Mouse (Mus musculus) kidney, postnatal 36 days (tissue): Measurements from ENCODE around the gene Ak5.
"Not testable (repeated sequence)": the region's sequence is repeated elsewhere in the genome, so short reads cannot be mapped to it uniquely, and the experiment has no call there.

Source experiments
- DNase-seq, 2 experiments: peaks; one replicate each; pipeline ENCODE4 v3.0.0; 2021 to 2022; ENCODE audit warnings: mixed read lengths in 2 of 2

The Ak5 gene

DNA sequence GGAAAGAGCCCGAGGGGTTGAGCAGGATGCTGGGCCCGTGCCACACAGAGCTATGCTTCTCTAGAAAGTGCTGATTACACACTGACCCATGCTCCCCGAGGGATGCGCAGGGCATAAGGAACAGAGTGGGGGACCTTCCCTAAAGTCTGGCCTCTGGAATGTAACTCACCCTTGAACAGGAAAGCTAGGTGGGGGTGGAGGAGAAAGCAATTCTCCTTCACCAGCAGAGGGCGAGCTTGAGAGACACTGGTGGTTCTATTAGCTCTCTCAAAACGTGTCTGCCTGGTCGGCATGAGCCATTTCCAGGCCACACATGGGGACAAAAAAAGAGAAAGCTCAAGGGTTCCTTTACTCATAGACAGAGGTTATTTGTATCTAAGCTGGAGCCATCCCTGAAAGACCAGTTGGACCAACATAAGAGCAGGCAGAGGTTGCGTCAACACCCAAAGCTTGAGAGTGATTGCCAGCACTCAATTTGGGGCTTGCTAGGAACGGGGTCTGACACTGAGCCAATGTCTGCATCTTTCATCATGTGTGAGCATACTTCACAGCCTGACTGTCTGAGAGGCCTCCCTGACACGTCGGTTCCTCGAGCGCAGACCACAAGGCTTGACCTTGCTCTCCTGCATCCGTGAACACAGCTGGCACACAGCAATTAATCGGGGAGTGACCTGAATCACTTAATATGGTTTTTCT is 193.4 kb downstream of the Ak5 start:
- peak; percentile 62 to 82 for DNase-seq

DNA sequence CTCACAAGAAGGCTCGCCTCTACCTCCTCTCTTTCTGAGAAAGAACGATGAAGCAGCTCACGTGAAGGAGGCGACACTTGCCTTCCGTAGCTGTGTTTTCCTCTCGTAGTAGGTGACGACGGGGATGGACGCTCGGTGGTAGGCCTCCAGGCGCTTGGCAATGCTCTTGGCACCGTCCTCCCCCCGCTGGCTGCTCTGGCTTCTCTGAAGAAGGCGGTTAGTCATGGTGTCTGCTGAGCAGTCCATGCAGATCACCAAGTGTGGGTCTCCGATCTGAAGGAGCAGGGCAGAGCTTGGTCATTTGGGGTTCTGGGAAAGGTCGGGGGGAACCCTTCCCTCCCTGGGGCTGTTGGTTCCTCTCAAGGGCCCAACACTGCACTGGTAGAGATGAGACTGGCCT is 195.5 kb downstream of the Ak5 start:
- no peak for DNase-seq

DNA sequence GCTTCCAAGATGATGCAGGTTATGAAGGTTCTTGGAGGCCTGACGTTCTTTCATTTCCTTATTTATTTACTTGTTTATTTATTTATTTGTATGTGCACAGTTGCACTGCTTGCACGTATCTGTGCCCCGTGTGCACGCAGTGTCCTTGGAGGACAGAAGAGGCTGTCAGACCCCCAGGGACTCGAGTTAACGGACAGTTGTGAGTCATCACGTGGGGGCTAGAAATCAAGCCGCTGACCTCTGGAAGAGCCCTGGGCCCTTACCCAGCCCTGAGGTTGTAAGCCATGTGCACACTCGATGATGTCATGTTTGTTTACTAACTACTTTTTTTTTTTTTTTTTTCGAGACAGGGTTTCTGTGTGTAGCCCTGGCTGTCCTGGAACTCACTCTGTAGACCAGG is 197.8 kb downstream of the Ak5 start:
- no peak for DNase-seq

- no peak for DNase-seq
Observed at GRCm38 (mm10) chr3:152469423-152470200, 198.5 kb downstream of the Ak5 start.

GRCm38 (mm10) chr3:152468569-152469041 is 199.6 kb downstream of the Ak5 start:
- no peak for DNase-seq

GRCm38 (mm10) chr3:152468032-152468431 is 200.1 kb downstream of the Ak5 start:
- no peak for DNase-seq

DNA sequence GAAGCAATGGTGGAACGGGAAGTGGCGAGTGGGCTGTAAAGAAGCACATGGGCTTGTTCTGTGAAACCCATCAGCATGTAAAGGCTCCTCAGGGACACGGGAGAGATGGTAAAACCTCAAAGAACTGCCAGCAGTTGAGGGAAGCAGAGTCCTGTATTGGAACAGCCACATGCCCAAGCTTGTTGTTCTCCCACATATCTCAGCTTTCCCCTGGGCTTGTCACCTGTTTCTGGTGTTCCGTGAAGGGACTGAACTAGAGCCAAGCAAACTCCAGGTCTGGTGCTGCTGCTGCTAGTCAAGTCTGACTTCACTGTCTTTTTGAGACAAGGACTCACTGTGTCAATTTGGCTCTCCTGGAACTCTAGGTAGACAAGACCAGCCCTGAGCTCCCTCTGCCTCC is 200.8 kb downstream of the Ak5 start:
- DNase-seq: no peak

GRCm38 (mm10) chr3:152466849-152467248 is 201.3 kb downstream of the Ak5 start:
- DNase-seq: no peak

DNA sequence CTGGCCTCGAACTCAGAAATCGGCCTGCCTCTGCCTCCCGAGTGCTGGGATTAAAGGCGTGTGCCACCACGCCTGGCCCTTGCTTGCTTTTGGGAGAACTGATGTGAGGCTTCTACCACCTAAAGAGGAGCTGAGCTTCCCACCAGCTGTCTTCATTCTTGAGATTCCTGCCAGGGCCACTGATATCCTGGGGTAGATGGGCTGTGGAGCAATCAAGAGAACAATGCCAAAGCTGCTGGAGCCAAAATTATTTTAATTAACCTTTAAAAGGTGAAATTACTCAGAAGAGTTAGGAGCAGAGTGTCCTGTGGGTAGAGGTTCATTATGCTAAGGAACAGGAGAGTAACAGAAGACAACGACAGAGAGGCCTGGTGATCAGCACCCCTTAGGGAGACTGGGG is 202.8 kb downstream of the Ak5 start:
- no peak for DNase-seq

GRCm38 (mm10) chr3:152464462-152464861 is 203.7 kb downstream of the Ak5 start:
- no peak for DNase-seq

DNA sequence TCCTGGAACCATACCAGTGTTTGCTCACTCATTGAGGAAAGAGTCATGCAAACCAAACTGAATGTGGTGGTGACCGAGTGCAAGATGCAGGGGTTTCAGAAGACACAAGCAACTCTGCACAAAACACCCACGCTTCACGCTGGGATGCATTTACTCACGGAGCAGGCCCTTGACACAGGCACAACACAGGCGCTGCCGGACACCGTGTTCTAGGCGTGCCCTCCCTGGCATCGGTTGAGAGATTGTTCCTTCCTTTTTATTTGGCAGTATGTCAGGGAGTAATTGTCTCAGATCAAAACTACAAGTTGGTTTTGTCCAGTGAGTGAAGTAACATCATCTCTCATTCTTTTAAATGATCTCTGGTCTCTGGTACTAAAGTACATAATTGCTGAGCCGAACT is 205.3 kb downstream of the Ak5 start:
- DNase-seq: peak in 1 of 2 experiments; percentile 19

GRCm38 (mm10) chr3:152462038-152462547 is 206.1 kb downstream of the Ak5 start:
- no peak for DNase-seq

DNA sequence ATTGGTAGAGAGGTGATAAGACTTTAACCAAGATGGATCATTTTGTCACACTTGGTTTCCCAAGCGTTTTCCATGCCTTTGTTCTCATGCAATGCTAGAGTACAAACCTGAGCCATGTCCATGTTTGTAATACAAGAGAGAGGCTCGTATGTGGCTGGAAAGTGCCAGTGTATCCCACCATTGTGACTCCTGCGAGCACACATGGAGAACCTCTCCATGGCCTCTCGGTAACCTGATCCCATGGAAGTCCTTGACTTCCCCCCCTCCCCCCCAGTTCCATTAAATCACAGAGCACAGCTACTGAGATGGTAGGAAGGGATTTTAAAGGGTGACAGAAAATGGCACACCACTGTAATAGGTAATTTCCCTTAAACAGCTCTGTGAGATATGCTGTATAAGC is 207.4 kb downstream of the Ak5 start:
- no peak for DNase-seq

GRCm38 (mm10) chr3:152458875-152459274 is 209.3 kb downstream of the Ak5 start:
- DNase-seq: not testable (repeated sequence)

DNA sequence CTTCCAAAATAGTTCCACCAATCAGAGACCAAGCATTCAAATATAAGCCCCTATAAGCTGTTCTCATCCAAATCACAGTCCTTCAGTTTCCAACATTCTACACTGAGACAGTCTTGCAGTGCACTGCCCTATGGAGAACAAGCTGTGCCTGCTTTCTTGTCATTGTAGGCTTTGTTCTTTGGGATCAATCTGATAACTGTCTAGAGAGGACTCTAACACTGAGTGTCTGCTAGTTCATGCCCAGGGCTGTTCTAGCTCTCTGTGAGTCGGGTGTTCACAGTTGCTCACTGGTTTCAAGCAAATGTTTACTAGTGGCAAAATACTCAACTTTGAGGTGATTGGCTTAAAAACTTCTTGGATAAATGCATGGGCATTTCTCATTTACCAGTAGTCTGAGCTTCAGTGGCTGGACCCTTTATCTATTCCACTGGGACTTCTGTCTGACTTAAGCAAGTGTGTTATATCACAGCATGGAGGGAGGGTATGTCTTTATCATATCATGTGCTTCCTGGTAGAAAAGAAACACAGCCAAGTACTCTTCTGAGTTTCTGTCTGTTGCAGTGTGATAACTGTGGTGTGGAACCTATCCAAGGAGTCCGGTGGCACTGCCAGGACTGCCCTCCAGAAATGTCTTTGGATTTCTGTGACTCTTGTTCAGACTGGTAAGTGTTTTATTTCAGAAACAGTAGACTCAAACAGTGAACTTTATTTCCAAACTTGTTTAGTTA is 210.7 kb downstream of the Ak5 start:
- DNase-seq: no peak

DNA sequence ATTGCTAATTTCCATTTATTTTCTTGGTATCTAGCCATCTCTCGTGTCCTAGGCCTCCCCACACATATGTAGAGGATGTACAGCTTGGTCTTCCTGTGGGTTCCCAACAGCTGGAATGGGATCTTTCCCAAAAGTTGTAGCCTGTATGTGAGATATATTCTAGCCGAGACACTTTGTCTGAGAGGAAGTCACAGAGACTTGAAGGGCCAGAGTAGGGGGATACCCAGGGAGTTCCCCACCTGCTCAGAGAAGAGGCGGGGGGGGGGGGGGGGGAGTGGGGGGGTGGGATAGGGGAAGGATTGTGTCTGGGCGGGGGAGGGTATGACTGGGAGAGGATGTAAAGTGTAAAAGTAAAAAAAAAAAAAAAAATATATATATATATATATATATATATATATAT is 215.0 kb downstream of the Ak5 start:
- DNase-seq: no peak

GRCm38 (mm10) chr3:152446966-152447365 is 221.2 kb downstream of the Ak5 start:
- DNase-seq: no peak

GRCm38 (mm10) chr3:152444114-152444513 is 224.0 kb downstream of the Ak5 start:
- no peak for DNase-seq

DNA sequence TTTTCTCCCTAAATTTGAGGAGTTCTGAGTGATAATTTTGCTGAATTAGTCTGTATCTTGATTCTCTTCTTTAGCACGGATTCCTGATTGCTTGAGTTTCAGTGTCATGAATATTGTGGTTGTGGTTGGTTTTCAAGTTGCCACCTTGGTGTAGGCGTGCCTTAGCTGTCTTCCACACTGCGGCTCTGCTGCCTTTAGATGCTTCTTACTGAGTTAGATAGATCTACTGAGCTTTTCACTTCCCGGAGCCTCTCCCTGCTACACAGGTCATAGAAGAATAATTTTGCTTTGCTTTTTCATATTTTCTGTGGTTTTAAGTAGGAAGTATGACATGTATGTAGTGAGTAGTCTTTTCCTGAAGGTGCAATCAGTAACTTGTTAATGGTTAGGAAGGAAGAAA is 225.4 kb downstream of the Ak5 start:
- DNase-seq: no peak

GRCm38 (mm10) chr3:152438068-152438467 is 230.1 kb downstream of the Ak5 start:
- peak; percentile 35 to 36 for DNase-seq

DNA sequence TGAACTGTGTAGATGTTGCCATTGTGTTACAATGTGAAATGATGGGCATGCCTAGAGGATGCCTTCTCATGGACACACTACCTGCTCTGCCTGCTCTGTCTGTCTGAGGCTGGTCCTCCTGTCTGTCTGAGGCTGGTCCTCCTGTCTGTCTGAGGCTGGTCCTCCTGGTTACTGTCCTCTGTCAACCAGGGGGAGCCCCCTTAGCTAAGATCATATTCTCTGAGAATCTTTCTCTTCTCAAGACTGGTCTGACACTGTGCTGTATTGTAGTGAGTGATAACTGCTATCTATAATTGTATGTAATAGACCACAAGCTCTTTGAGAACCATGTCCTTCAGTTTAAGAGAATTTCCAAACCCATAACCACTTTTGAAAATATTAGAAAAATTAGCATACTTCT is 232.6 kb downstream of the Ak5 start:
- DNase-seq: no peak

GRCm38 (mm10) chr3:152432677-152433076 is 235.5 kb downstream of the Ak5 start:
- no peak for DNase-seq

- no peak for DNase-seq
Observed at GRCm38 (mm10) chr3:152428925-152429324, 239.2 kb downstream of the Ak5 start.
